Mouse (Mus musculus): Measurements from ENCODE around the gene Rwdd2a. TPM values are rescaled to one million over a fixed set of nuclear protein-coding genes. Genes with fewer than 3 reads are reported as not detected.
"Not testable (repeated sequence)": the region's sequence is repeated elsewhere in the genome, so short reads cannot be mapped to it uniquely, and the experiment has no call there.

The Rwdd2a gene
- polyA plus RNA-seq, 1 experiment from 2014 or later = 3.4 TPM

DNA sequence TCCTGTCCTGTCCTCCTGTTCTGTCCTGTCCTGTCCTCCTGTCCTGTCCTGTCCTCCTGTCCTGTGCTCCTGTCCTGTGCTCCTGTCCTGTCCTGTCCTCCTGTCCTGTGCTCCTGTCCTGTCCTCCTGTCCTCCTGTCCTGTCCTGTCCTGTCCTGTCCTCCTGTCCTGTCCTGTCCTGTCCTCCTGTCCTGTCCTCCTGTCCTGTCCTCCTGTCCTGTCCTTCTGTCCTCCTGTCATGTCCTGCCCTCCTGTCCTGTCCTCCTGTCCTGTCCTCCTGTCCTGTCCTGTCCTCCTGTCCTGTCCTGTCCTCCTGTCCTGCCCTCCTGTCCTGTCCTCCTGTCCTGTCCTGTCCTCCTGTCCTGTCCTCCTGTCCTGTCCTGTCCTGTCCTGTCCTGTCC lies 25.2 kb downstream of the Rwdd2a start:
- not testable (repeated sequence) for H3K4me1 ChIP-seq; H3K27ac ChIP-seq; H3K9ac ChIP-seq; H3K4me3 ChIP-seq; H3K27me3 ChIP-seq; H3K4me2 ChIP-seq; H3K9me3 ChIP-seq; H3K36me3 ChIP-seq; ATAC-seq (ENCODE audit: insufficient number of reproducible peaks, low FRiP score, low TSS enrichment, low read depth)

DNA sequence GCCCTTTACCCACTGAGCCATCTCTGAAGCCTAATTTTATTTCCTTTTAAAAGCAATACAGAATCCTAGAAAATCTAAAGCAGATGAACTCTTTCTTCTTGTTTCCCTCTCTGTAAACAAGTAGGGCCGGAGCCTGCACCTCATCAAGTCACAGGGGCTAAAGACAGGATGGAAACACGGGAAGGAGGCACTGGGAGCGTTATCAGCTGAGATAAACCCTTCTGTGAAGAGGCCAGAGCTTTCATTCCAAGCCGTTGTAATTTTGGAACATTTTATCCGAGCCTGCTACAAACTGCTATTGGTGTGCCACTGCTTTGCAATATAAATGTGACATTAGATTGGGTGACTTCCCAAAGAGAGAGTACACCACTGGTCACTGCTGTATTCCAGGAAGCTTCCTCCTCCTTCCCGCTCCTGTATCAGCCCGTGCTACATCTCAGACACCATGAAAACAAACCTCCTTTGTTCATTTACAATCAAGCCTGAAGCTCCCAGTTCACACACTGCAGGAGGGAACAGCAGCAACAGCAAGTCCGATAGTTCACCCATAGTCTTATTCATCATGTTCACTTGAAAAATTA lies 28.0 kb downstream of the Rwdd2a start:
- no peak overlapping the region for H3K4me3 ChIP-seq
- no peak overlapping the region for H3K27ac ChIP-seq
- H3K9me3 ChIP-seq = no peaks in the 10 kb centered on the region
- H3K4me1 ChIP-seq = no peaks in the 10 kb centered on the region
- no peak overlapping the region for H3K9ac ChIP-seq
- no peak for ATAC-seq (ENCODE audit: insufficient number of reproducible peaks, low FRiP score, low TSS enrichment, low read depth)
- no peak overlapping the region for H3K4me2 ChIP-seq
- H3K36me3 ChIP-seq = no peaks in the 10 kb centered on the region
- 49% methylated on average over 8 of the region's 8 CpGs for WGBS
- H3K27me3 ChIP-seq = no peaks in the 10 kb centered on the region

- Histone ChIP-seq H3K4me2 (no peak overlapping the region), H3K4me1 (peaks cover 12% of the 10 kb centered on the region), H3K9ac (no peak overlapping the region), H3K27me3 (no peaks in the 10 kb centered on the region), H3K36me3 (no peaks in the 10 kb centered on the region), H3K4me3 (no peak overlapping the region), H3K27ac (peak overlapping the region; percentile 72), H3K9me3 (no peaks in the 10 kb centered on the region)
- ATAC-seq (ENCODE audit: insufficient number of reproducible peaks, low FRiP score, low TSS enrichment, low read depth) = 0 out of 2 replicates have a peak, but pooled peaks have one; percentile 24
- WGBS = 58% methylated on average over 6 of the region's 6 CpGs
Observed at GRCm38 (mm10) chr9:86605776-86606175, 34.0 kb downstream of the Rwdd2a start.

DNA sequence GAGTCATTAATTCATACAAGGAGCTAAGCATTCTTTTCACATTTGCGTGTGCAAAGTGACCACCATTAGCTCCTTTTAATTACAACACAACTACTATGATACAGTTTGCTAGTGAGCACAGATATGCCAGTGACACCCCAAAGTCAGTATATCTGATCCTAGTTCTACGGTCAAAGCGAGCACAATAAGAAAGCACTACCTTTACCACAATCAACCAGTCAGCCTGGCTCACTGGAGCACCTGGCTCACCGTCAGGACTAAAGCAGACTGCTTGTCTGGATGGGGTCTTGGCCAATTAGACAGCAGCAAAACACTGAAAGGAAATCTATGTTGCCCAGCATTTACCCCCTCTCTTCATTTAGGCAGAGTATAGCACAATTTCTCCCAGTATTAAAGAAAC lies 40.3 kb downstream of the Rwdd2a start:
- ATAC-seq (ENCODE audit: insufficient number of reproducible peaks, low FRiP score, low TSS enrichment, low read depth) = no peak
- Histone ChIP-seq H3K9ac (no peak overlapping the region), H3K9me3 (no peaks in the 10 kb centered on the region), H3K27me3 (no peaks in the 10 kb centered on the region), H3K4me3 (no peak overlapping the region), H3K4me2 (no peak overlapping the region), H3K27ac (no peak overlapping the region), H3K36me3 (peaks cover 5% of the 10 kb centered on the region; the same call in 1 of the 2 replicates), H3K4me1 (no peaks in the 10 kb centered on the region)
- WGBS = 86% methylated on average over 4 of the region's 4 CpGs

- Histone ChIP-seq H3K27me3 (no peaks in the 10 kb centered on the region), H3K9ac (no peak overlapping the region), H3K9me3 (no peaks in the 10 kb centered on the region), H3K4me1 (no peaks in the 10 kb centered on the region), H3K36me3 (peaks cover 5% of the 10 kb centered on the region; the same call in 1 of the 2 replicates), H3K27ac (no peak overlapping the region), H3K4me3 (no peak overlapping the region), H3K4me2 (no peak overlapping the region)
- ATAC-seq (ENCODE audit: insufficient number of reproducible peaks, low FRiP score, low TSS enrichment, low read depth) = no peak
- 87% methylated on average over 1 of the region's 1 CpGs for WGBS
Observed at GRCm38 (mm10) chr9:86615765-86616164, 44.0 kb downstream of the Rwdd2a start.

- H3K27me3 ChIP-seq = no peaks in the 10 kb centered on the region
- no peak overlapping the region; the same call in 1 of the 2 replicates for H3K27ac ChIP-seq
- no peak overlapping the region for H3K9ac ChIP-seq
- WGBS = 57% methylated on average over 7 of the region's 7 CpGs
- no peak overlapping the region for H3K4me3 ChIP-seq
- H3K36me3 ChIP-seq = no peaks in the 10 kb centered on the region
- no peak for ATAC-seq (ENCODE audit: insufficient number of reproducible peaks, low FRiP score, low TSS enrichment, low read depth)
- H3K4me2 ChIP-seq = no peak overlapping the region
- H3K4me1 ChIP-seq = no peaks in the 10 kb centered on the region
- no peaks in the 10 kb centered on the region for H3K9me3 ChIP-seq
Observed at GRCm38 (mm10) chr9:86617837-86618492, 46.2 kb downstream of the Rwdd2a start.

GRCm38 (mm10) chr9:86619341-86620139 lies 47.7 kb downstream of the Rwdd2a start:
- Histone ChIP-seq H3K4me1 (peaks cover 5% of the 10 kb centered on the region; the same call in 1 of the 2 replicates), H3K9ac (no peak overlapping the region), H3K27me3 (no peaks in the 10 kb centered on the region), H3K4me2 (no peak overlapping the region), H3K4me3 (no peak overlapping the region), H3K27ac (no peak overlapping the region), H3K36me3 (no peaks in the 10 kb centered on the region), H3K9me3 (no peaks in the 10 kb centered on the region)
- ATAC-seq (ENCODE audit: insufficient number of reproducible peaks, low FRiP score, low TSS enrichment, low read depth) = no peak
- 78% methylated on average over 10 of the region's 10 CpGs for WGBS

DNA sequence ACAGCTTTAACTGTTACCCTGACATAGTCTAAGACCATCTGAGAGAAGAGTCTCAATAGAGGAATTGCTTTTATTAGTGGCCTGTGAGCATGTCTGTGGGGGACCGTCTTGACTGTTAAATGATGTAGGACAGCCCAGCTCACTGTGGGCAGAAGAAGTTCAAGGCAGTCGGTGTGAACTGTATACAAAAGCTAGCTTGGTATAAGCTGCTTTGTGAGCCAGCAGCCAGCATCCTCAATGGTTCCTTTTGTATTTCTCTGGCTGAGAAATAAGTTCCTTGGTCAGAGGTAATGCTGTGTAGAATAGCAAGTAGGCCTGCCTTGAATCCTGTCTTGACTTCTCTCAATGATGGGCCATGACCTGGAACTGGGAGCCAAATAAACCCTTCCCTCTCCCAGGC lies 50.3 kb downstream of the Rwdd2a start:
- WGBS = 84% methylated on average over 2 of the region's 2 CpGs
- H3K9me3 ChIP-seq = no peaks in the 10 kb centered on the region
- H3K27me3 ChIP-seq = no peaks in the 10 kb centered on the region
- ATAC-seq (ENCODE audit: insufficient number of reproducible peaks, low FRiP score, low TSS enrichment, low read depth) = no peak
- H3K4me3 ChIP-seq = no peak overlapping the region
- H3K4me2 ChIP-seq = no peak overlapping the region
- no peaks in the 10 kb centered on the region for H3K36me3 ChIP-seq
- no peak overlapping the region for H3K27ac ChIP-seq
- H3K9ac ChIP-seq = no peak overlapping the region
- H3K4me1 ChIP-seq = peaks cover 11% of the 10 kb centered on the region

DNA sequence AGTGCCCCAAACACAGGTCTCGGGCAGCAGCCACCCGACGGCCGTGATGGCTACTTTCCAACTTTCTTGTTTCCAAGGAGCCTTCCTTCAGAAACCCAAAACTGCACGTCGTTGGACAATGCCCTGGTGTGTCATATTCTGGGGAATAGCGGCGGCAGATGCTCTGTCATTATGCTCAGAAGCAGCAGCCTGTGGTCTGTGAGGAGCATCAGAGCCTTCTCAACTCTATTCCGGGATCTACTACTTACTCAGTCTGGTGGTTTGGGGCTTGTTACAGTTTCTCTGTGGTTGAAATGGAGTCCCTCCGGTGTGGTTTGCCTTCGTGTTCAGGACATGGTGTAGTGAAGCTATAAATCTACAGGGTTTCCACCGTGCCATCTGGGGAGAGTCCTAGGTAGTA lies 52.2 kb downstream of the Rwdd2a start:
- Histone ChIP-seq H3K27me3 (no peaks in the 10 kb centered on the region), H3K9me3 (no peaks in the 10 kb centered on the region), H3K27ac (peak overlapping the region; percentile 1; the same call in 1 of the 2 replicates), H3K4me2 (no peak overlapping the region), H3K36me3 (no peaks in the 10 kb centered on the region), H3K9ac (no peak overlapping the region), H3K4me1 (peaks cover 11% of the 10 kb centered on the region), H3K4me3 (no peak overlapping the region)
- ATAC-seq (ENCODE audit: insufficient number of reproducible peaks, low FRiP score, low TSS enrichment, low read depth) = no peak
- WGBS = 70% methylated on average over 12 of the region's 12 CpGs

Other genes starting within 250 kb of the Rwdd2a start
- 3.6 and 4.3 TPM in 2 replicates for gene Ube2cbp, start 107.0 kb upstream of the Rwdd2a start, polyA plus RNA-seq (2015; fragmentation: Nextera tagmentation; extraction: Ambion mirVana)
- 14.9 and 17.2 TPM in 2 replicates for gene Dop1a, start 104.8 kb upstream of the Rwdd2a start, polyA plus RNA-seq (2015; fragmentation: Nextera tagmentation; extraction: Ambion mirVana)
- 38.6 and 39.5 TPM in 2 replicates for gene Pgm3, start 149 bp upstream of the Rwdd2a start, polyA plus RNA-seq (2015; fragmentation: Nextera tagmentation; extraction: Ambion mirVana)
- 31.0 and 32.4 TPM in 2 replicates for gene Me1, start 124.0 kb downstream of the Rwdd2a start, polyA plus RNA-seq (2015; fragmentation: Nextera tagmentation; extraction: Ambion mirVana)
- gene Prss35, start 171.7 kb downstream of the Rwdd2a start, polyA plus RNA-seq (2015; fragmentation: Nextera tagmentation; extraction: Ambion mirVana) = 91.6 and 94.5 TPM in 2 replicates